Mouse (Mus musculus): ENCODE measurements at regions not wholly inside any gene's neighbourhood (a gene's known extent, or its start where the extent isn't known, plus 50 kb on each side); places are given as distances from the start of the nearest gene placed in this dataset.

GRCm38 (mm10) chr19:15827120-15827989 lies 119.8 kb downstream of the Psat1 start:
- no peak overlapping the region for H3K4me3 ChIP-seq
- H3K4me2 ChIP-seq = no peak overlapping the region
- H3K27ac ChIP-seq (replicated peaks) = no peak overlapping the region
- no peaks in the 10 kb centered on the region for H3K4me1 ChIP-seq
- no peaks in the 10 kb centered on the region for H3K9me3 ChIP-seq
- H3K36me3 ChIP-seq = no peaks in the 10 kb centered on the region
- WGBS = 76% methylated on average over 9 of the region's 9 CpGs
- ATAC-seq (ENCODE audit: extremely low read depth, insufficient number of reproducible peaks, low FRiP score, low TSS enrichment) = no peak
- no peaks in the 10 kb centered on the region for H3K27me3 ChIP-seq (replicated peaks)
- H3K9ac ChIP-seq = no peak overlapping the region

- H3K27me3 ChIP-seq (replicated peaks) = no peaks in the 10 kb centered on the region
- no peaks in the 10 kb centered on the region for H3K9me3 ChIP-seq
- no peak overlapping the region for H3K4me3 ChIP-seq
- 65% methylated on average over 6 of the region's 6 CpGs for WGBS
- no peak for ATAC-seq (ENCODE audit: extremely low read depth, insufficient number of reproducible peaks, low FRiP score, low TSS enrichment)
- H3K27ac ChIP-seq (replicated peaks) = no peak overlapping the region
- no peaks in the 10 kb centered on the region for H3K36me3 ChIP-seq
- no peak overlapping the region for H3K4me2 ChIP-seq
- no peaks in the 10 kb centered on the region for H3K4me1 ChIP-seq
- no peak overlapping the region for H3K9ac ChIP-seq
Measured at GRCm38 (mm10) chr19:15823688-15824371, 123.3 kb downstream of the Psat1 start.

DNA sequence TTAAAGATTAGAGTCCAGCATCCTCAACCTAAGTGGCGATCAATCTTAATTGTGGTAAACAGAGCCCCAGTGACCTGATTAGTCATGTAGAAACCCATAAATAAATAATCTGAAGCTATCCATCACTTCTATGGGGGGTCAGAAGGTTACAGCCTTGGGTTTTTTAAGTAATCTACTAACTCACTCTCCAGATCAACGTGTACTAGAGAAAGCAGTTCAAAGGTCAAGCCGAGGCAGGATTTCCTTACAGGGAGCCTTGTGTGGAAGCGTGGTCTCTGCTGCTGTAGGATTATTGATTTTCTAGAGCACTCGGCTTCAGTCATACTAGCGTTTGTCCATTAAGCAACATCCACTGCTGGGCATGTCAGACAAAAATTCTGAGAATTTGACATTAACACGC lies 127.1 kb downstream of the Psat1 start:
- no peaks in the 10 kb centered on the region for H3K9me3 ChIP-seq
- no peak overlapping the region for H3K4me3 ChIP-seq
- H3K36me3 ChIP-seq = no peaks in the 10 kb centered on the region
- WGBS = 57% methylated on average over 7 of the region's 7 CpGs
- H3K27ac ChIP-seq (replicated peaks) = no peak overlapping the region
- H3K4me2 ChIP-seq = no peak overlapping the region
- no peaks in the 10 kb centered on the region for H3K27me3 ChIP-seq (replicated peaks)
- no peak for ATAC-seq (ENCODE audit: extremely low read depth, insufficient number of reproducible peaks, low FRiP score, low TSS enrichment)
- no peak overlapping the region for H3K9ac ChIP-seq
- no peaks in the 10 kb centered on the region for H3K4me1 ChIP-seq

- H3K4me2 ChIP-seq = no peak overlapping the region
- no peaks in the 10 kb centered on the region for H3K27me3 ChIP-seq (replicated peaks)
- WGBS = 65% methylated on average over 6 of the region's 6 CpGs
- no peaks in the 10 kb centered on the region for H3K9me3 ChIP-seq
- no peak for ATAC-seq (ENCODE audit: extremely low read depth, insufficient number of reproducible peaks, low FRiP score, low TSS enrichment)
- H3K4me3 ChIP-seq = no peak overlapping the region
- no peak overlapping the region for H3K27ac ChIP-seq (replicated peaks)
- no peaks in the 10 kb centered on the region for H3K36me3 ChIP-seq
- no peak overlapping the region for H3K9ac ChIP-seq
- no peaks in the 10 kb centered on the region for H3K4me1 ChIP-seq
Measured at GRCm38 (mm10) chr19:15815166-15815565, 132.0 kb downstream of the Psat1 start.

GRCm38 (mm10) chr19:15809008-15809407 lies 138.1 kb downstream of the Psat1 start:
- no peak overlapping the region for H3K27ac ChIP-seq (replicated peaks)
- no peak overlapping the region for H3K4me2 ChIP-seq
- no peaks in the 10 kb centered on the region for H3K4me1 ChIP-seq
- 70% methylated on average over 5 of the region's 5 CpGs for WGBS
- H3K27me3 ChIP-seq (replicated peaks) = peaks cover 16% of the 10 kb centered on the region
- no peak for ATAC-seq (ENCODE audit: extremely low read depth, insufficient number of reproducible peaks, low FRiP score, low TSS enrichment)
- H3K4me3 ChIP-seq = no peak overlapping the region
- H3K9me3 ChIP-seq = no peaks in the 10 kb centered on the region
- H3K9ac ChIP-seq = no peak overlapping the region
- H3K36me3 ChIP-seq = no peaks in the 10 kb centered on the region

- Histone ChIP-seq H3K27ac (replicated peaks) (no peak overlapping the region), H3K4me3 (no peak overlapping the region), H3K9me3 (no peaks in the 10 kb centered on the region), H3K9ac (no peak overlapping the region), H3K27me3 (replicated peaks) (peaks cover 27% of the 10 kb centered on the region), H3K4me1 (no peaks in the 10 kb centered on the region), H3K4me2 (no peak overlapping the region), H3K36me3 (no peaks in the 10 kb centered on the region)
- no peak for ATAC-seq (ENCODE audit: extremely low read depth, insufficient number of reproducible peaks, low FRiP score, low TSS enrichment)
- 60% methylated on average over 2 of the region's 2 CpGs for WGBS
Measured at GRCm38 (mm10) chr19:15807681-15808080, 139.5 kb downstream of the Psat1 start.

DNA sequence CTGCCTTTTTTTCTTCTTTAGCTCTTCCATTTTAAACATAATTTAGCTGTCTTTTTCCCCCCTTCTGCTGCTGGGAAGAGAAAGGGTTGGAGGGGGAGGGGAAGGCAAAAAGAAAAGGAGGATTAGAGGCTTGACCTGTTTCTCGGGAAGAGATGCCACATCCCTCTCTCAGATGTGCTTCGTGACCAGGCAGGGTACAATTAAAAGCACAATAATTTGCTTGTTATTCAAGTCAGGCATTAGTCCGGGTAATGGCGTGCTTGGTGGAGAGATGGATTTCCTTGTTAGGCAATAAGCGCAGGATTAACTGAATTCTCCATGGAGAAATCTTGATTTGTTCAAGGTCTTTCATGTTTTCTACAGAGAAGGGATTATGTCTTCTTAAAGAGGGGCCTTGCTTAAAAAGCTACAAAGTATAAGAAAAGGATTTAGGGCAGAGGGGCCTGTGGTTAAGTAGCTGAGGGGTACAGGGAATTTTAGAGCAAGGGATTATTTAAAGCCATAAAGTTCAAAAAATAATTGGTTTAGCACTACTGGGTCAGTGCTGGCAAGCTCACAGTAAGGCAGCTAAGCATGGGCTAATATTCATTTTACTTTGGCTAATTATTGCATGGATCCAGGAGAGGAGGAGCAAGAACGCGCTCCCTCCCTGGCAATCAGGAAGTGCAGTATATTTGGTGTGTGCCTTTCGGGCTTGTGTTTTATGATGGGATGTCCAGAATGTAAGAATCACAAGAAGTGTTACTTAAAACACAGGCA lies 143.8 kb downstream of the Psat1 start:
- H3K9me3 ChIP-seq = no peaks in the 10 kb centered on the region
- H3K4me1 ChIP-seq = peaks cover 8% of the 10 kb centered on the region
- H3K27ac ChIP-seq (replicated peaks) = no peak overlapping the region
- no peak overlapping the region for H3K4me2 ChIP-seq
- H3K9ac ChIP-seq = no peak overlapping the region
- ATAC-seq (ENCODE audit: extremely low read depth, insufficient number of reproducible peaks, low FRiP score, low TSS enrichment) = no peak
- H3K4me3 ChIP-seq = no peak overlapping the region
- no peaks in the 10 kb centered on the region for H3K36me3 ChIP-seq
- peaks cover 31% of the 10 kb centered on the region for H3K27me3 ChIP-seq (replicated peaks)
- 57% methylated on average over 8 of the region's 8 CpGs for WGBS

- no peak overlapping the region for H3K4me2 ChIP-seq
- no peak overlapping the region for H3K27ac ChIP-seq (replicated peaks)
- 68% methylated on average over 5 of the region's 5 CpGs for WGBS
- ATAC-seq (ENCODE audit: extremely low read depth, insufficient number of reproducible peaks, low FRiP score, low TSS enrichment) = no peak
- H3K36me3 ChIP-seq = no peaks in the 10 kb centered on the region
- H3K4me3 ChIP-seq = no peak overlapping the region
- H3K9me3 ChIP-seq = no peaks in the 10 kb centered on the region
- H3K9ac ChIP-seq = no peak overlapping the region
- peaks cover 38% of the 10 kb centered on the region for H3K27me3 ChIP-seq (replicated peaks)
- peaks cover 8% of the 10 kb centered on the region for H3K4me1 ChIP-seq
Measured at GRCm38 (mm10) chr19:15802641-15803040, 144.5 kb downstream of the Psat1 start.

DNA sequence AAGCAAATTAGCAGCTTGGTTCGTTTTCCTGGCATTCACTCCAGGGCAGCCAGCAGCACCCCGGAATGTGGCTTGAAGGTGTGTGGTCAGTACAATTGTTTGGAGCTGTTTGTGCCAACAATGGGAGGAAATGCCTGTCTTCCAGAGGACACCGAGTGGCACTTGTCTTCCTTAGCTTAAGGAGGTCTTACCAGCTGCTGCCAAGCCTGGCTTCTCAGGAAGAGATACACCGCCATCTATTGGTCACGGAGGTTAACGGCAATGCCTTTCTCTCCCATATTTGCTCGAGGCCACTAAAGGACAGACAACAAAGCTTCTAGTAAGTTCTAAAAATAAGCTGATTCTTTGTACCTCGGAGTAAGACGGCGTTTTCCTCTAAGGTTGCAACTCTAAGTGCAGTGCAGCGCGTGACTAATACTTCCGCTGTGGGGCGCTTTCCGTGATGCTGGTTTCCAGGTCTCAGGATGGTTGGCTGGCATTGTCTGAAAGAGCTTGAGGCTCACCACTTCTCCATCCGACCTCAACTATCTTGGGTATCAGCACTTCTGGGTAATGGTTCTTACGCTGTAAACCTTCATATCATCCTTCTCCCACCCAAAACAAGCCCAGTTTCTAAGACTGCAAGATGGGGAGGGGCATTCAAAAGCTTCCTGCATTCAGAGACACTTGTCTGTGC lies 145.2 kb downstream of the Psat1 start:
- WGBS = 3% methylated on average over 17 of the region's 17 CpGs
- Histone ChIP-seq H3K9me3 (no peaks in the 10 kb centered on the region), H3K4me3 (peak overlapping the region; percentile 47), H3K36me3 (no peaks in the 10 kb centered on the region), H3K4me1 (peaks cover 8% of the 10 kb centered on the region), H3K4me2 (peak overlapping the region; percentile 73), H3K9ac (peak overlapping the region; percentile 65; the same call in 1 of the 2 replicates), H3K27me3 (replicated peaks) (peaks cover 40% of the 10 kb centered on the region), H3K27ac (replicated peaks) (no peak overlapping the region)
- ATAC-seq (ENCODE audit: extremely low read depth, insufficient number of reproducible peaks, low FRiP score, low TSS enrichment) = no peak

- no peaks in the 10 kb centered on the region for H3K9me3 ChIP-seq
Measured at GRCm38 (mm10) chr19:15800856-15801706, 146.1 kb downstream of the Psat1 start.

More at GRCm38 (mm10) chr19:15800856-15801706, 146.1 kb downstream of the Psat1 start:
- Histone ChIP-seq H3K36me3 (no peaks in the 10 kb centered on the region), H3K9ac (peak overlapping the region; percentile 12; the same call in 1 of the 2 replicates), H3K27ac (replicated peaks) (no peak overlapping the region), H3K27me3 (replicated peaks) (peaks cover 40% of the 10 kb centered on the region), H3K4me3 (peak overlapping the region; percentile 47), H3K4me2 (peak overlapping the region; percentile 73), H3K4me1 (peaks cover 8% of the 10 kb centered on the region)
- WGBS = 23% methylated on average over 16 of the region's 16 CpGs
- ATAC-seq (ENCODE audit: extremely low read depth, insufficient number of reproducible peaks, low FRiP score, low TSS enrichment) = no peak

Data from heart, embryonic 13.5 days (tissue).